Mouse (Mus musculus): Measurements from ENCODE around the gene Krtap24-1.

Gene Krtap24-1

DNA sequence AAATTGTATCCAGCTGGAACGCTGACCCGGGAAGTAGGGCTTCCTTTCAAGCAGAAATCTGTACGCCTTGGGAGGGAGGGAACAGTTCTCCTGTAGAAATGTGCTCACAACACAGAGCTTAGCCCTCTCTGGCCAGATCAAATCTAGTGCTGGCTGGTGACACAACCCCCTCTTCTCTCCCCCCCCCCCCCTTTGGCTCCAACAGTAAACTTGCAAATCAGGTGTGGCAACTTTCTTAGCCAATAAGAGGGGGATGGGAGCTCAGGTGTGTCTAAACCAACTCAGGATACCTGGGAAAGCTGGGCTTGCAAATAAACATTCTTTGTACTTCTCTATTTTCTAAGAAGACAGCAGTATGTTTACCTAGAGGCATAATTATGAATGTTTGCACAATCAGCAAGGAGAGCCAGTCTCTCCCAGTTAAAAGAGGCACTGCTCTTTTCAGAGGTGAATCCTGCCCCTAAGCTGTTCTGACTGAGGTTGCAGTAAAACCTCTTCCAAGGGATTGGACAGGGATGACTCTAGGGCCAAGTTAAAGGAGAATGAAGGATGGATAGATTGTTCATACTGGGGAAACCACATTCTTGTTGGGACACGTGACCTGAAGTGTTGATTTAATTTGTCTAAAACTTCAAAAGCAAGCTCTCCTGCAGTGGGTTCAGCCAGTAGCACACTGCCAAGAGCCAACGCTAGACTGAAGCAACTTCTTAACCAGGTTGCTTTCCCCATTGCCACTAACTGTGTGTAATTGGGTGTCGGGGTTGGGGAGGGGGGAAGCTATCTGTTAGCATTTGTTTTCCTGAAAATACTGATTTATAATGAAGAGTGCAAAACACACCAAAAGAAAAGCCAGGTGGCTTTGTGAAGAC is 48.8 kb downstream of the Krtap24-1 start, which contains the start of gene Cldn8:
Gene Cldn8 (minus strand): TSS at position 139 of the 869 bp plus-strand sequence.
- no peak for DNase-seq (ENCODE audit: inconsistent ontology term)

DNA sequence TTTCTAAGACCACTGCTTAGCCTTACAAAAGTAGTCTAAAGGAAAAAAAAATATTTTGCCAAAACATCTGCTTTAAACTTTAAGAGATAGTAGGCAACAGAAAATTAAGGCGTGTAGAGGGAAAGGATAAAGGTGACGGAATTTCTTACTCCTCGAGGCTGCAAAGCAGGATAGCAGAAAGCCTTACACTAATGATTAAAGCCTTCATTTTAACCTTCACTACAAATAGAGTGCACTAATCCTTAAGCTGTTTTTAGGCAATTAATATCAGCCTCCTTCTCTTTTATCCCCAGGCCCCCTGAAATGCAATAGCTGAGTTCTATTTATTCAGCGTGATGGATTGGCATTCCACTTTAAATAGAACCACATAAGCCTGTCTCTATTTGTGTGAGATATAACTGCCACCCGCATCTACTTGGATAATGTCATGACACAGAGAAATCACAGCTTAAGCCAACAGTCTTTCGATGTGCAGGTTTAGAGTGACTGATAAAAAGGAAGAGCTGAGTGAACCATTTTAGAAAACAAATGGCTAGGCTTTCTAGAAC is 50.4 kb downstream of the Krtap24-1 start:
- DNase-seq (ENCODE audit: inconsistent ontology term) = no peak
